Mouse (Mus musculus) hindbrain, embryonic 11.5 days (tissue): ENCODE measurements around the gene Kcns1. TPM values are rescaled to one million over a fixed set of nuclear protein-coding genes. Genes with fewer than 3 reads are reported as not detected.

Experiments used
- ATAC-seq: fragments of 200-750 bp; cut with Nextera tagmentation; 2 replicates; pipeline ENCODE4 v1.8.0; 2017; ENCODE audit warnings: mild to moderate bottlenecking, moderate TSS enrichment, moderate library complexity; ENCODE audit not compliant: low FRiP score
- DNase-seq: peaks from one replicate; pipeline ENCODE4 v3.0.0-alpha.2; 2015; ENCODE audit warnings: low spot score
- H3K27ac ChIP-seq: fragments of 300-500 bp; sonication (generic); 2 replicates; pipeline ENCODE4 v1.5.1; 2014; ENCODE audit warnings: mild to moderate bottlenecking, low read depth, low read length
- H3K27me3 ChIP-seq: fragments of 300-500 bp; sonication (generic); 2 replicates; pipeline ENCODE4 v1.6.1; 2014; ENCODE audit warnings: mild to moderate bottlenecking, low read length, moderate library complexity, mixed read lengths; ENCODE audit not compliant: control insufficient read depth, insufficient read depth
- H3K36me3 ChIP-seq: fragments of 300-500 bp; sonication (generic); 2 replicates; pipeline ENCODE4 v1.6.1; 2014; ENCODE audit warnings: mild to moderate bottlenecking, low read length, moderate library complexity, mixed read lengths; ENCODE audit not compliant: control insufficient read depth, insufficient read depth
- H3K4me1 ChIP-seq: fragments of 300-500 bp; sonication (generic); replicated peaks from 2 replicates; pipeline ENCODE4 v1.6.1; 2014; ENCODE audit warnings: low read length, mixed read lengths; ENCODE audit not compliant: control insufficient read depth, insufficient read depth
- H3K4me2 ChIP-seq: fragments of 300-500 bp; sonication (generic); replicated peaks from 2 replicates; pipeline ENCODE4 v1.6.1; 2014; ENCODE audit warnings: mild to moderate bottlenecking, low read depth, low read length
- H3K4me3 ChIP-seq: fragments of 300-500 bp; sonication (generic); 2 replicates; pipeline ENCODE4 v1.5.1; 2014; ENCODE audit warnings: low read depth, low read length
- H3K9ac ChIP-seq: fragments of 300-500 bp; sonication (generic); 2 replicates; pipeline ENCODE4 v1.6.1; 2014; ENCODE audit warnings: low read depth, low read length
- H3K9me3 ChIP-seq: fragments of 300-500 bp; sonication (generic); 2 replicates; pipeline ENCODE4 v1.6.1; 2016; ENCODE audit warnings: low read length; ENCODE audit not compliant: control insufficient read depth
- WGBS: fragments of 180-500 bp; shearing (Covaris S2); extraction: QIAGEN DNeasy Blood & Tissue Kit; methylation state at CpG from one replicate; pipeline ENCODE4 v1.1.7; 2014; 5-methylcytosine and 5-hydroxymethylcytosine counted together
- polyA plus RNA-seq: library from polyadenylated mRNA; unstranded; fragments of >200 nt; fragmentation: Nextera tagmentation; extraction: Ambion mirVana; gene quantifications from 2 replicates; pipeline ENCODE4 v1.2.1, GENCODE M21; 2014

The Kcns1 gene
- polyA plus RNA-seq, 1 experiment from 2014 or later = not detected

DNA sequence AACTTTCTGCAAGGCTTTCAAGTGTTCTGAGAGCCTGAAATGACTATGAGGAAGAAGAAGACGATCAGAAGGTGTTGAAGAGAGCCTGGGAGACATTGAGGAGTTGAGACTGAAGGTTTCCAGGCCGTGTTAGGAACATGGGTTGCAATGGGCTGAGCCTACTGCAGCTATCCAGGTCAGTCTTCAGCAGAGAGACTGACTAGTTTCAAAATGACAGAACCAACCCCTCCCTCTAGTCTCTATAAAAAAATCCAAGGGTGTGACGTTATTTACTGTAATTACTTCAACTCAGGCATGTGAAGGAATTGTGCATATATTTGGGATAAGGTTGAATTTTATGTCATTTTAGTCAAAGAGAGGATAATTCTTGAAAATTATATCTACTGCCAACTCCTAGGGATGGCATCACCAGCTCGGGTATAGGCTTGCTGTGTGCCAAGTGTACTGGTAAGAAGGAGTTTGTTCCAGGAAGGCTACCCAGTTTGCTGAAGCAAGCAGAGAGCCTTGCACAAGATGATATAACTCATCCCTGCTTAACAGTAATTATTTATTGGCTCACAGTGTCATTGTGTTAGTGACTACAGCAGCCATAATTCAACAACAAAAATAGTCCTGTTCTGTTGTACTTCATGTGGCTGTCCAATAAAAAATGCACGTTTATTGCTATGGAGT lies 24.2 kb upstream of the Kcns1 start:
- no peak overlapping the region for H3K9ac ChIP-seq
- ATAC-seq (no peak), DNase-seq (no peak)
- no peaks in the 10 kb centered on the region for H3K36me3 ChIP-seq
- H3K9me3 ChIP-seq = no peaks in the 10 kb centered on the region
- 80% methylated on average over 5 of the region's 5 CpGs for WGBS
- no peak overlapping the region for H3K4me3 ChIP-seq
- no peaks in the 10 kb centered on the region for H3K4me1 ChIP-seq
- no peak overlapping the region for H3K27ac ChIP-seq
- no peaks in the 10 kb centered on the region for H3K27me3 ChIP-seq
- no peak overlapping the region for H3K4me2 ChIP-seq

DNA sequence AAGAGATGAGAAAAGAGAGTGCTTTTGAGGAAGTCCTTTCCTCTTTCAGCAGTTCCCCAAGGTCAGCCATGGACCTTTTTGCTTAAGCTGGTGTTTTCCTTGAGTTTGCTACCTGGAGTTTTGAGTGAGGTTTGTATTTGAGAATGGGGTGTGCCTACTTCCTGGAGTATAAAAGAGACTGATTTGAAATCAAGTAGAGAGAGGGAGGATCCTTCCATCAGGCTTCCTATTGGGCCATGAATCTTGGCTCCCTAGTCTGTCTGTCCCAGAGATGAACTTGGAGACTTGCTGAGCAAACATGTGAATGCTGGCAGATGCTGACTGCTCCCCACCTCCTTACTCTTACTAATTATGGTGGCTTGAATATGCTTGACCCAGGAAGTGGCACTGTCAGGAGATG lies 21.4 kb upstream of the Kcns1 start:
- no peak overlapping the region for H3K4me2 ChIP-seq
- no peak overlapping the region for H3K9ac ChIP-seq
- H3K36me3 ChIP-seq = no peaks in the 10 kb centered on the region
- H3K27me3 ChIP-seq = no peaks in the 10 kb centered on the region
- no peak overlapping the region for H3K4me3 ChIP-seq
- H3K4me1 ChIP-seq = no peaks in the 10 kb centered on the region
- ATAC-seq (no peak), DNase-seq (no peak)
- no peak overlapping the region for H3K27ac ChIP-seq
- H3K9me3 ChIP-seq = no peaks in the 10 kb centered on the region

DNA sequence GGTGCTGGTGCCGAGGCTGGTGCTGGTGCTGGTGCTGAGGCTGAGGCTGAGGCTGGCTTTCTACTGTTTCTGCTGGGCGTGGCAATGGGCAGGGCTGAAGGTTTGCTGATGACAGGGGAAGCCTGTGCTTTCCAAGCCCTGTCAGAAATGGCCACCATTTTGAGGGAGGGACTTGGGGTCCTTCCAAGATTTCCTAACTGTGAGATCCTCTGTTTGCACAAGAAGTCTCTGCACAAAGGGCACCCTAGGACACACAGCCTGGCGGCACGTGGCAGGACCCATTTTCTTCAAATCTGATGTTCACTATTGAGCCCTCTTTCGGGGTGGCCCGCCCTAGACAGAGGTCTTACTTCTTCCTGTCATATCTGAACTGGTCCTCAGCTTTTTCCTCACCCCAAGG lies 19.7 kb upstream of the Kcns1 start, which contains the start of gene Wfdc12:
Gene Wfdc12, minus strand, starts transcription at position 33 of the 400 bp plus-strand sequence.
- Histone ChIP-seq H3K4me2 (no peak within 1 kb of the TSS), H3K4me1 (no peaks in the 10 kb centered on the region), H3K27ac (no peak within 1 kb of the TSS), H3K9me3 (no peaks in the 10 kb centered on the region), H3K27me3 (no peaks in the 10 kb centered on the region), H3K36me3 (no peaks in the 10 kb centered on the region), H3K9ac (no peak within 1 kb of the TSS), H3K4me3 (no peak within 1 kb of the TSS)
- 81% methylated on average over 6 of the region's 6 CpGs for WGBS
- DNase-seq (no peak), ATAC-seq (no peak)

DNA sequence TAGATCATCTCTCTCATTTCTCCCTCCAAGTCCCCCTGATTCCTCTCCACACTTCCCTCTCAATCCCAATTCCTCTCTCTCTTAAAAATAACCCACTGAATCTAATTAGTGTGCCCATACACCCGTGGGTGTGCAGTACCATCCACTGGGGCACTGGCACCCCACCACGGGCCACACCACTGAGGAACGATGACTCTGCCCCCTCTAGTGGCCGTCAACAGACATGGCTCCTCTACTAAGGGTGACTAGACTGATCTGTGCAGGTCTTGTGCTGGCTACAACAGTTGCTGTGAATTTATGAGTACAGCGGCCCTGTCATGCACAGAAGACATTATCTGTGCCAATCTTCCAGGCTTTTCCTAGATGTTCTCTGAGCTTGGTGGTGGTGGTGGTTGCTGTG lies 17.8 kb upstream of the Kcns1 start:
- H3K9ac ChIP-seq = no peak overlapping the region
- 38% methylated on average over 5 of the region's 5 CpGs for WGBS
- no peaks in the 10 kb centered on the region for H3K9me3 ChIP-seq
- DNase-seq (peak; percentile 32), ATAC-seq (no peak)
- no peak overlapping the region for H3K27ac ChIP-seq
- no peak overlapping the region for H3K4me3 ChIP-seq
- no peak overlapping the region for H3K4me2 ChIP-seq
- H3K4me1 ChIP-seq = no peaks in the 10 kb centered on the region
- H3K36me3 ChIP-seq = no peaks in the 10 kb centered on the region
- H3K27me3 ChIP-seq = no peaks in the 10 kb centered on the region

DNA sequence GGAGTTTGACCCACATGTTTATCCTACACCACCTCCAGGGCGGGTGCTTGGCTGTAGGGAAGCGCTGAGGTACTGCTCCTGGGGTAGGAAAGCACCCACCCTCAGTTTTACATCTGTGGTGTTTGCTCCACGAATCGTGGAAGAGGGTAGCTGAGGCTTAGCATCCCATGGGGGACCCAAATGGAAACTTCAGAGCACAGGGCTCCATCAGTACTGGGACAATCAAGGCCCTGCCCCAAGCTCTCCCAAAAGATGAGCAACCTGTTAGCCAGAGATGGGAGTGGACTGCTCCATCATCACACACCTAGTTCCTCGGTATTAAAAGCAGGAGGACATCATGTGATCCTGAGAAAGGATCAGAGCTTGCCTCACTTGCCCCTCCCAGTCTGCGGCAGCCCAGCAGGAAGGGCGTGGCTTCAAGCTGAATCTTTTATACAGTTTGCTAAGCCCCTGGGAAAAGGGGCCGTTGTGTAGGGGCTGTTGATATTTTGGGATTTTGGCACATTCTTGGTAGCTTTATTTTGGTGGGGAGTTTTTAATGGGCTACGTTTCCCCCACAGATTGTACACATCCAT lies 13.3 kb upstream of the Kcns1 start:
- 49% methylated on average over 9 of the region's 9 CpGs for WGBS
- Histone ChIP-seq H3K9me3 (no peaks in the 10 kb centered on the region), H3K4me3 (no peak overlapping the region), H3K27ac (no peak overlapping the region), H3K9ac (no peak overlapping the region), H3K4me2 (no peak overlapping the region), H3K4me1 (no peaks in the 10 kb centered on the region), H3K27me3 (no peaks in the 10 kb centered on the region), H3K36me3 (no peaks in the 10 kb centered on the region)
- DNase-seq (no peak), ATAC-seq (no peak)

DNA sequence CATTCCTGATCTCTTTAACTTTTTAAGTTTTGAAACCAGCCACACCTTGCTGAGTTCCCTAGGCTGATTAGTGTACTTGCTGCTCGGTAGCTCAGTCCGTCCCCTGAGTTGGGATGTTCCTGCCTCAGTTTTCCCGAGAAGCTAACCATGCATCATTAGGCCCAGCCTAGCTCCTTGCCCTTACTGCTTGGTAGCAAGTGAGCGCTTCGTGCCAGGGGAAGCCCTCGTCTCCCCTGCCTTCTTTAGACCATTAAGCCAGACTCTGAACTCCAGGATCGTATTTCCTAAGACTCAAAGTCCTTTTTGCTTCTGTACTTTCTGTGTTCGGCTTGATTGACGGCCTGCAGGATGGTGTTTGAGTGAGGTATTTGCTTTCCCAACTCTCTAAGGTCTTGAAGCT lies 12.4 kb upstream of the Kcns1 start:
- Histone ChIP-seq H3K9ac (no peak overlapping the region), H3K36me3 (no peaks in the 10 kb centered on the region), H3K27ac (no peak overlapping the region), H3K9me3 (no peaks in the 10 kb centered on the region), H3K4me2 (no peak overlapping the region), H3K4me3 (no peak overlapping the region), H3K27me3 (no peaks in the 10 kb centered on the region), H3K4me1 (no peaks in the 10 kb centered on the region)
- WGBS = 73% methylated on average over 9 of the region's 9 CpGs
- ATAC-seq (no peak), DNase-seq (no peak)

DNA sequence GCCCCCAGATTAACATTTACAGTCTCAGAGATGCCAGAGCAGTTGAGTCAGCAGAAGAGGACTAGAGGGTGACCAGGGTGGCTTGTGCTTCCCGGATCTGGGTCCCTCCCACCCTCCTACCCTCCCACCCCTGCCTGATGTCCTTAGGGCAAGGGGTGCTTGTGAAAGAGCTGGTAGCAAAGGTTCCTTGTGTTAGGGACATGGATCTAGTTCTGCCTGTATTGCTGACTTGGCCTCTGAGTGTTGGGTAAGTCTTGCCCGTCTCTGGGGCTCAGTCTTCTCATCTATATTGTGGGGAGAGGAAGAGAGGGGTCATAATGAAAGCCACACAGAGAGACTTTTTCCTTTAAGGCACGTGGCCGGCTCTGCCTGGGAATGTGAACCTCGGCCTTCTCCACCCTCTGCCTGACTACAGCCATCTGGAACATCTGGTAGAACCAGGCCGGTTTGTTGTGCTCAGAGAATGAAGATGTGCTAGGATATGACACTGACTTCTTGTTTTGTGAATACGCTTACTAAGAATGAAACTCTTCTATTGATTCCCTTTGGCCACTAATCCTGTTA lies 11.9 kb upstream of the Kcns1 start, which contains the start of gene Wfdc5:
Gene Wfdc5, minus strand, starts transcription at position 51 of the 564 bp plus-strand sequence.
- Histone ChIP-seq H3K36me3 (no peaks in the 10 kb centered on the region), H3K4me2 (no peak within 1 kb of the TSS), H3K27me3 (no peaks in the 10 kb centered on the region), H3K27ac (no peak within 1 kb of the TSS), H3K4me1 (no peaks in the 10 kb centered on the region), H3K9ac (no peak within 1 kb of the TSS), H3K4me3 (no peak within 1 kb of the TSS), H3K9me3 (no peaks in the 10 kb centered on the region)
- no peak for ATAC-seq
- WGBS = 84% methylated on average over 7 of the region's 7 CpGs
- DNase-seq = no peak

DNA sequence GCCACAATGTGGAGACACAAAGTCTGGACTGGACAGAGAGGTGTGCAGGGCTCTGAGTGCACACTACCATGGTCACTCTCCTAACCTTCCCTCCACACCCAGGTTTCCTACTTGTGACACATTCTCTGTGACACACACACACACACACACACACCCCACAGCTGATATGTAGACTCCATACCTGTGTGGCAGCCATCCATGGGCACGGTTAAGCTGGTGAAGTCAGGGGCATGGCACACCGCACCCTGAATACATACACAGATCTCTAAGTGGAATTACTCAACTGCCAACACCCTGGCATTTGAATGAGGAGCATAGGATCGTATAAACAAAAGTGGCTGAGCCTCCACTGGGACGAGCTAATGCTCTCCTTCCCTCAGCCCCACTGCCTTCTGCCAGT lies 9.9 kb upstream of the Kcns1 start:
- ATAC-seq (no peak), DNase-seq (no peak)
- no peaks in the 10 kb centered on the region for H3K4me1 ChIP-seq
- H3K9ac ChIP-seq = no peak overlapping the region
- no peaks in the 10 kb centered on the region for H3K36me3 ChIP-seq
- WGBS = 88% methylated on average over 4 of the region's 4 CpGs
- no peaks in the 10 kb centered on the region for H3K9me3 ChIP-seq
- no peak overlapping the region for H3K4me3 ChIP-seq
- no peaks in the 10 kb centered on the region for H3K27me3 ChIP-seq
- no peak overlapping the region for H3K4me2 ChIP-seq
- no peak overlapping the region for H3K27ac ChIP-seq

DNA sequence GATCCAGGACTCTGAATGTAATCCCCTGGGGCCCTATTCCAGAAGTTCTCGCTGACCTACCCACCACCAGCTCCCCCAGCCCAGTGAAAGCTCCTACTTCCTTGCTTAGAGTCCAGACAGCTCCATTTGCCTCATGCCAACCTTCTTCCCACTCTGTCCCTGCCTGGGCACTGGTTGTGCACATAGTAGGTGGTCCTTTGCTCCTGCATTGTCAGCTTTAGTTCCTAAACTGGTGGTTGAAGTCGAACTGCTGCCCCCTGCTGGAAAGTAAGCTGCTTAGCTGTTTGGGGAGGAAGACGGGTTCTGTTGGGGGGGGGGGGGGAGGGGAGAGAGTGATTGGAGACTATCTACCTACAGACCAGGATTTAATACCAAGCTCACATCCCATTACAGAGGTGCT lies 9.2 kb upstream of the Kcns1 start:
- no peaks in the 10 kb centered on the region for H3K27me3 ChIP-seq
- 39% methylated on average over 3 of the region's 3 CpGs for WGBS
- no peak overlapping the region for H3K4me2 ChIP-seq
- no peaks in the 10 kb centered on the region for H3K9me3 ChIP-seq
- DNase-seq (peak; percentile 7), ATAC-seq (no peak)
- no peaks in the 10 kb centered on the region for H3K36me3 ChIP-seq
- H3K4me3 ChIP-seq = no peak overlapping the region
- no peak overlapping the region for H3K9ac ChIP-seq
- no peak overlapping the region for H3K27ac ChIP-seq
- H3K4me1 ChIP-seq = no peaks in the 10 kb centered on the region
